Mouse (Mus musculus) ES-E14 (cell line): ENCODE data around the gene Zfp598. TPM values are rescaled to one million over a fixed set of nuclear protein-coding genes. Genes with fewer than 3 reads are reported as not detected.

ENCODE experiments used
- DNase-seq: peaks from one replicate; pipeline ENCODE4 v3.0.0-alpha.2; 2013; ENCODE audit warnings: low read depth, low spot score
- H3K27ac ChIP-seq: 2 replicates; pipeline ENCODE4 v1.5.1; 2012; ENCODE audit warnings: low read depth, mild to moderate bottlenecking, low read length, moderate library complexity, mixed read lengths; ENCODE audit not compliant: poor library complexity, insufficient read depth, severe bottlenecking
- H3K36me3 ChIP-seq: 2 replicates; pipeline ENCODE4 v1.6.1; 2012; ENCODE audit warnings: mild to moderate bottlenecking, low read length, moderate library complexity, mixed read lengths; ENCODE audit not compliant: control insufficient read depth, poor library complexity, insufficient read depth, severe bottlenecking
- H3K4me1 ChIP-seq, 2 experiments: fragments of 150-350 bp in 1 of 2; sonication (generic) in 1 of 2; 2 replicates each; pipeline ENCODE4 v1.6.1; 2012; ENCODE audit warnings: low read length in 2 of 2, mild to moderate bottlenecking in 1 of 2, mixed read lengths in 1 of 2; ENCODE audit not compliant: control insufficient read depth in 2 of 2, insufficient read depth in 2 of 2, poor library complexity in 1 of 2
- H3K4me3 ChIP-seq, 2 experiments: fragments of 150-350 bp in 1 of 2; sonication (generic) in 1 of 2; 2 replicates each; pipeline ENCODE4 v1.5.1; 2012; ENCODE audit warnings: low read length in 2 of 2, low read depth in 1 of 2, mild to moderate bottlenecking in 1 of 2, mixed read lengths in 1 of 2; ENCODE audit not compliant: insufficient read depth in 1 of 2, poor library complexity in 1 of 2, severe bottlenecking in 1 of 2
- H3K9ac ChIP-seq: 2 replicates; pipeline ENCODE4 v1.6.1; 2012; ENCODE audit warnings: low read depth, mild to moderate bottlenecking, low read length, mixed read lengths; ENCODE audit not compliant: poor library complexity, insufficient read depth, severe bottlenecking
- H3K9me3 ChIP-seq: fragments of 150-350 bp; sonication (generic); 2 replicates; pipeline ENCODE4 v1.6.1; 2012; ENCODE audit warnings: low read depth, mild to moderate bottlenecking, low read length; ENCODE audit not compliant: control insufficient read depth, insufficient read depth
- CHD2 ChIP-seq: IDR thresholded peaks from 2 replicates; pipeline ENCODE4 v1.6.1; 2014; ENCODE audit warnings: mild to moderate bottlenecking, low read depth, low read length, inconsistent platforms
- HCFC1 ChIP-seq: IDR thresholded peaks from 2 replicates; pipeline ENCODE4 v1.6.1; 2012; ENCODE audit warnings: low read length, inconsistent platforms, borderline replicate concordance; ENCODE audit not compliant: insufficient read depth
- MAFK ChIP-seq: IDR thresholded peaks from 2 replicates; pipeline ENCODE4 v1.6.1; 2014; ENCODE audit warnings: mild to moderate bottlenecking, low read depth, low read length, inconsistent platforms; ENCODE audit not compliant: insufficient read depth
- ZC3H11A ChIP-seq: IDR thresholded peaks from 2 replicates; pipeline ENCODE4 v1.6.1; 2012; ENCODE audit warnings: low read depth, mild to moderate bottlenecking, inconsistent platforms, low read length, borderline replicate concordance
- ZNF384 ChIP-seq: IDR thresholded peaks from 2 replicates; pipeline ENCODE4 v1.6.1; 2012; ENCODE audit warnings: low read depth, low read length, inconsistent platforms
- in situ Hi-C, 2 experiments: fragments of 600-800 bp; cut with MboI; formaldehyde crosslinking; loops; one replicate each; pipeline ENCODE4 v1.15.1; 2025; ENCODE audit warnings: low sequenced_read_pairs in 2 of 2, inconsistent platforms in 1 of 2; ENCODE audit not compliant: unreplicated experiment in 2 of 2
- total RNA-seq: library from RNA; depleted of rRNA; stranded (reverse); fragments of 300-350 nt; gene quantifications from 2 replicates; pipeline ENCODE4 v1.2.3, GENCODE M21; 2012

Gene Zfp598
- total RNA-seq, 1 experiment = 39.7 TPM

DNA sequence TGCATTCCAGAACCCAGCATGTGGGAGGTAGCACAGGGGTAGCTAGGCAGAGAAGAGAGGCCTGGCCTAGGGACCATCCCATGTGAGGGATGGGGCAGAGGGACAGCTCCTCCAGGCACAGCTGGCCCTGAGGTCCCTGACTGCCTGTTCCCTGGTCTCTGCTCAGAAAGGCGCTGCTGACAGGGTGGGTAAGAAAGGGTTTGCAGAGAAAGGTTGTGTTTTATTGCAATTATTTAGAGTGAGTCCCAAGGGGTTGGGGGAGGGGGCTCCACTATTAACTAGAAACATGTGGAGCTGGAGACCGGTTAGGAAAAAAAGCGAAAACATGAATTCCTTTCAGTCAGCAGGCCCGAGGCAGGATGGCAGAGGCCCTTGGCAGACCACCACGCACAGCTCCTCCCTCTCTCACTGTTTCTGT, 29.9 kb upstream of the Zfp598 start:
- peaks cover 12% of the 10 kb centered on the region; the same call in 1 of the 2 replicates for H3K36me3 ChIP-seq
- no peak for DNase-seq
- peak overlapping the region in 1 of 2 experiments; percentile 58; a peak in 2 of 4 replicates for H3K4me3 ChIP-seq
- H3K9me3 ChIP-seq = no peaks in the 10 kb centered on the region
- H3K4me1 ChIP-seq = peaks cover 2 to 30% of the 10 kb centered on the region in 2 experiments; a peak in 2 of 4 replicates
- H3K27ac ChIP-seq = no peak overlapping the region
- H3K9ac ChIP-seq = peak overlapping the region; percentile 69; the same call in 1 of the 2 replicates
- in situ Hi-C loops = no loop called here
- TF ChIP-seq MAFK (no peak), ZC3H11A (no peak), ZNF384 (no peak), CHD2 (no peak), HCFC1 (no peak)

DNA sequence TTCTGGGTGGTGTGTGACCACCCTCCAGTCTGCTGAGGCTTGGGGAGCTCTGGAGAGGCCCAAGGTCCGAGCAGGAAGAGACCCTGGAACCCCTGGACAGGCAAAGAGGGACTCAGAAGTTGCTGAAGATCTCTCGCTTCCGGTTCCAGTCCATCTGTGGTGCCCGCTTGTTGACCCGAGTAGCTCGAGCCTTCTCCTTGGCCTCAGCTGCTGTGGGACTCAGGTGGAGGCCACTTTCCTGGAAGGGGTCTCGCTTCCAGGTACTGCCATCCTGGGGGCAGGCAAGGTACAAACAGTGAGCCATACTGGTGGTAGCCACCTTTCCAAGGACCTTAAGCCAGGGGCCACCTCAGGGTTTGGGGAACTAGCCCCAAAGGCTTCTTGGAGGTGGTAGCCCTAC, 29.4 kb upstream of the Zfp598 start:
- no peak for DNase-seq
- Histone ChIP-seq H3K4me1 (peaks cover 5 to 36% of the 10 kb centered on the region in 2 experiments; a peak in 3 of 4 replicates), H3K27ac (0 out of 2 replicates have a peak overlapping the region, but pooled peaks have one; percentile 31), H3K4me3 (peak overlapping the region; percentile 57 to 58; a peak in 3 of 4 replicates), H3K9me3 (no peaks in the 10 kb centered on the region), H3K9ac (peak overlapping the region; percentile 69), H3K36me3 (peaks cover 8% of the 10 kb centered on the region; the same call in 1 of the 2 replicates)
- no peak for TF ChIP-seq HCFC1
- TF ChIP-seq MAFK = no peak
- no peak for TF ChIP-seq ZC3H11A
- TF ChIP-seq ZNF384 = no peak
- TF ChIP-seq CHD2 = no peak
- in situ Hi-C loops = no loop called here

DNA sequence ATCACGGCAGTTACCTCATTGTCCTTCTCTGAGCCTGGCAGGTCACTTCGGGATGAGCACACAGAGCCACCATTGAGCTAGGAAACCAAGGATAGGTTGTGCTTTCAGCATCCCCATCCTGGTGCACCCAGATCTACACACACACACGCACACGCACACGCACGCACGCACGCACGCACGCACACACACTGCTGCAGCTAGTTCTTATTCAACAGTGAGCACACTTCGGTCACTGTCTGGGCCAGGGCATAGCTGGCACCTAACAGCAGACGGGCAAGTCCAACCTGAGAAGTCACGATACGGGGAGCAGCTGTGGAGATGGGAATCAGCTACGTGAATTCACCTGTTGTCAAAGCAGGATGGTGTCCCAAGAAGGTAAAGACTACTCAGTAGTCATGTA, 28.9 kb upstream of the Zfp598 start:
- H3K4me1 ChIP-seq = peaks cover 5 to 40% of the 10 kb centered on the region in 2 experiments; a peak in 3 of 4 replicates
- peak overlapping the region; percentile 57 to 58; a peak in 3 of 4 replicates for H3K4me3 ChIP-seq
- no peaks in the 10 kb centered on the region for H3K9me3 ChIP-seq
- in situ Hi-C loops = no loop called here
- TF ChIP-seq ZNF384 (no peak), CHD2 (no peak), ZC3H11A (no peak), MAFK (no peak), HCFC1 (no peak)
- H3K27ac ChIP-seq = no peak overlapping the region; the same call in 1 of the 2 replicates
- no peak for DNase-seq
- H3K9ac ChIP-seq = peak overlapping the region; percentile 69
- peaks cover 8% of the 10 kb centered on the region; the same call in 1 of the 2 replicates for H3K36me3 ChIP-seq

DNA sequence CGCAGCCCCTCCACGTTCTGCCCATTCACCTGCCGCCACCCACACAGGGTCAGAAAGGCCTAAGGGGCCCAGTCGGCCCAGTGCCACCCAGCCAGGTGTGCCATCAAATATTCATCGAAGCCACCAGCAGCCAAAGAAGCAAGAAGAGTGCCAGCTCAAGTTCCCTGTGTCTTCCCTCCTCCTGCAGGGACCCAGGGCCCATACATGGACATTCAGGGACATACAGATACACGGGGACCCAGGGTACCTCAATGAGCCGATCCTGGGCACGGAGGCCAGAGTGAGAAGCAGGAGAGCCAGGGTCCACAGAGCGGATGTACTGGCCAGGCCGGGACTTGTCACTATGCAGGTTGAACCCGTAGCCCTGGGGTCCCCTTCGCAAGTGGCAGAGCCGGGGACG, 27.5 kb upstream of the Zfp598 start:
- no peaks in the 10 kb centered on the region for H3K9me3 ChIP-seq
- H3K4me3 ChIP-seq = no peak overlapping the region
- peaks cover 5 to 38% of the 10 kb centered on the region in 2 experiments; a peak in 3 of 4 replicates for H3K4me1 ChIP-seq
- H3K36me3 ChIP-seq = peaks cover 8% of the 10 kb centered on the region; the same call in 1 of the 2 replicates
- DNase-seq = no peak
- in situ Hi-C loops = no loop called here
- TF ChIP-seq CHD2 = no peak
- no peak overlapping the region for H3K27ac ChIP-seq
- H3K9ac ChIP-seq = peak overlapping the region; percentile 7; the same call in 1 of the 2 replicates
